Mouse (Mus musculus): ENCODE measurements around the gene Fam118a.

DNA sequence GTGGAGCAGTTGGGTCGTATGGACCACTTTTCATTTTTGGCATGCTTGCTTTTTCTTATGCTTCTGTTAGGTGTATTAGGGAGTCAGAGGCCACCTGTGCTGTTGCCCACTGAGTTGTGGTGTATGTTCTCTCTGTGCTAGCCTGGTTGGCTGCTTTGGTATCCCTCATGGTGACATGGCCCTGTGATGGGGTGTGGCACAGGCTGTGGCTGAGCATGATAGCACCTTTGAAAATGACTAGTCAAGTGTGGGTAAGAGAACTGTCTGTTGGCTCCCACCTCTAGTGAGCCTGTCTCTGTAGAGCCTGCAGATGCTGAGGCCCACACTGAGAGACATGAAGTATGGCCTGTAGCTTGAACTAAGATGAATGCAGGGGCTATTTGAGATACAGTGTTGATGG is 21.0 kb downstream of the Fam118a start:
- no peak for TF ChIP-seq POLR2A (IDR thresholded peaks at IDR 0.05; ENCODE audit: insufficient read depth, low read depth, low read length)
- no peak for TF ChIP-seq CTCF (IDR thresholded peaks at IDR 0.05; ENCODE audit: insufficient read depth, low read depth, low read length)
